Mouse (Mus musculus): ENCODE results near the gene Bphl. TPM values are rescaled to one million over a fixed set of nuclear protein-coding genes. Genes with fewer than 3 reads are reported as not detected.

Bphl gene
- 57.6 and 60.4 TPM in 2 replicates for polyA plus RNA-seq (2015; fragmentation: Nextera tagmentation; extraction: Ambion mirVana)

DNA sequence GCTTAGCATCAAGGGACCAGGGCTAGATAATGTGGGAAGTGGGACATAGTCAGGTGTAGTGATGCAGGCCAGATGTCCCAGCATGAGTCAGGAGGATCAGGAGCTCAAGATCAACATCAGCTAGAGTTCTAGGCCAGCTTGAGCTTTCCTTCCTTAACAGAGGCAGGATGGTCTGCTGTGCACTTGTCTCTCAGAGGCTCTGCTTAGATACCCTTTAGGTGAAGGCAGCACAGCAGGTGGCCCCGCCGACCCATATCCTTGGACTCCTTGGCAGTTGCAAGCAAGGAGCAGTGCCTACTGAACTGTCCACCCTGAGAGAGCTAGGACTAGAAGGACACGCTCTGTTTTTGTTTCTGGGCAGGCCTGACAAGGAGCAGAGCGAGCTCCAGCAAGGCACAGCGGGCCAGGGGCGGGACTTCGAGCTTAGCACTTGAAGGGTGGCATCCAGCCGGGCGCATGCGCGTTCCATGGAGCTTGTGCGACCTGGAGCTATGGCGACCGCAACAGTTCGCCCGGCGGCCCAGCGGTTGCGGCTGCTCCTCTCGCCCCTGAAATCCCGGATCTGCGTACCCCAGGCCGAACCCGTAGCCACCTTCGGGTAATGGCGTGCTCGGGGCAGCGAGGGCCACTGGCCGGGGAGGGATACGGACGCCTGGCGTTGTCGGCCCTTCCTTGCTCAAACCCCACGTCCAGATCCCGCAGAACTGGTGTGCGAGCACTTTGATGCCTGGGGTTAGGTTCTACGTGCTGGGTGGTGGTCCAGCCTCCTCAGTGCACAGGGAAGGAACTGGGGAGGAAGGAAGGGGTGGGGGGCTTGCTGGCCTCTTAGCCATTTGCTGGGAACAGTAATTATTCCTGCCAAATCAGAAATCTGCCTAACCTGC lies at the start of gene Bphl:
TSS of gene Bphl (plus strand) at position 426 of the 884 bp plus-strand sequence.
- Histone ChIP-seq H3K4me2 (replicated peaks) (peak within 1 kb of the TSS; percentile 68), H3K4me1 (replicated peaks) (peaks cover 8% of the 10 kb centered on the region; the same call in 1 of the 2 replicates), H3K9ac (peak within 1 kb of the TSS; percentile 92), H3K4me3 (replicated peaks) (peak within 1 kb of the TSS; percentile 83), H3K27me3 (replicated peaks) (no peaks in the 10 kb centered on the region), H3K9me3 (no peaks in the 10 kb centered on the region), H3K27ac (peak within 1 kb of the TSS; percentile 79), H3K36me3 (peaks cover 4% of the 10 kb centered on the region; the same call in 1 of the 2 replicates)
- WGBS = under 1% methylated on average over 37 of the region's 37 CpGs
- peak; percentile 92 for ATAC-seq

DNA sequence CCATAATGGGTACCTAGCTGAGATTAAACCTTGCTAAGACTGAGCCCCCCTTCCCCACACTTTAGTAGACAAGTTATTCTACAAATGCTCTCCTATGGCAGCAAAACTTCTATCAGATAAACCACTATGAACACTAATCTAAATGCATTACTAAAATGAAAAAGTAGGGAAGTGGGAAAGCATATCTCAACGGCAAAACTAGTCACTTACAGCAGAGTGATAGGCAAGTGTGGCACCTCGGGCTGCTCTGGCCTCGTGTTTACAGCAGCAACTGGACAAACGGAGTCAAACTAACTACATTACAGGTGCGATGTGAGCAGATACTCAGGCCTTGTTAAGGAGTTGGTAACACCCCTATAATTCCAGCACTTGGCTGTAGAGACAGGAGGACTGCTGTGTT lies 47.8 kb upstream of the Bphl start:
- no peak overlapping the region for H3K27ac ChIP-seq
- 77% methylated on average over 5 of the region's 5 CpGs for WGBS
- no peak for ATAC-seq
- H3K4me1 ChIP-seq (replicated peaks) = no peaks in the 10 kb centered on the region
- H3K4me2 ChIP-seq (replicated peaks) = no peak overlapping the region
- peaks cover 4% of the 10 kb centered on the region; the same call in 1 of the 2 replicates for H3K36me3 ChIP-seq
- H3K9me3 ChIP-seq = no peaks in the 10 kb centered on the region
- no peak overlapping the region for H3K9ac ChIP-seq
- no peaks in the 10 kb centered on the region for H3K27me3 ChIP-seq (replicated peaks)
- no peak overlapping the region for H3K4me3 ChIP-seq (replicated peaks)

DNA sequence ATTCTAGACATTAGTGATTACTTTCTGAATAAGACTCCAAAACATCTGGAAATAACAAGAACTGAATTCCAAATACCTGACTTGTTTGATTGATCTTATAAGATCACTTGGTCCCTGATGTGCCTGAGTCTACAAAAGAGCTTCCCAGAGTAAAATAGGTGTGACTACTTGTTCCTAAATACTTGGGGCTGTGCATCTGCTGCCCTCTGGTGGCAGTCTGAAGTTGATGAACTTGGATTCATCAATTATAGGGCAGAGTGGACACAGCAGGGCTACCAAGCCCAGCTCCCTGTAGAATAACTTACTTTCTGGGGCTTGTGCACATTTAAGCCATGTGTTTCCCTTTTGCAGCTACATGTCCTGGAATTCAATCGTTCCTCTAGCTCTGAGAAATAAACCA lies 42.2 kb upstream of the Bphl start:
- Histone ChIP-seq H3K9me3 (no peaks in the 10 kb centered on the region), H3K36me3 (no peaks in the 10 kb centered on the region), H3K9ac (no peak overlapping the region), H3K4me3 (replicated peaks) (no peak overlapping the region), H3K4me2 (replicated peaks) (no peak overlapping the region), H3K4me1 (replicated peaks) (no peaks in the 10 kb centered on the region), H3K27ac (no peak overlapping the region), H3K27me3 (replicated peaks) (no peaks in the 10 kb centered on the region)
- WGBS = 26% methylated on average over 1 of the region's 1 CpGs
- ATAC-seq = peak; percentile 56; the same call in 1 of the 2 replicates

DNA sequence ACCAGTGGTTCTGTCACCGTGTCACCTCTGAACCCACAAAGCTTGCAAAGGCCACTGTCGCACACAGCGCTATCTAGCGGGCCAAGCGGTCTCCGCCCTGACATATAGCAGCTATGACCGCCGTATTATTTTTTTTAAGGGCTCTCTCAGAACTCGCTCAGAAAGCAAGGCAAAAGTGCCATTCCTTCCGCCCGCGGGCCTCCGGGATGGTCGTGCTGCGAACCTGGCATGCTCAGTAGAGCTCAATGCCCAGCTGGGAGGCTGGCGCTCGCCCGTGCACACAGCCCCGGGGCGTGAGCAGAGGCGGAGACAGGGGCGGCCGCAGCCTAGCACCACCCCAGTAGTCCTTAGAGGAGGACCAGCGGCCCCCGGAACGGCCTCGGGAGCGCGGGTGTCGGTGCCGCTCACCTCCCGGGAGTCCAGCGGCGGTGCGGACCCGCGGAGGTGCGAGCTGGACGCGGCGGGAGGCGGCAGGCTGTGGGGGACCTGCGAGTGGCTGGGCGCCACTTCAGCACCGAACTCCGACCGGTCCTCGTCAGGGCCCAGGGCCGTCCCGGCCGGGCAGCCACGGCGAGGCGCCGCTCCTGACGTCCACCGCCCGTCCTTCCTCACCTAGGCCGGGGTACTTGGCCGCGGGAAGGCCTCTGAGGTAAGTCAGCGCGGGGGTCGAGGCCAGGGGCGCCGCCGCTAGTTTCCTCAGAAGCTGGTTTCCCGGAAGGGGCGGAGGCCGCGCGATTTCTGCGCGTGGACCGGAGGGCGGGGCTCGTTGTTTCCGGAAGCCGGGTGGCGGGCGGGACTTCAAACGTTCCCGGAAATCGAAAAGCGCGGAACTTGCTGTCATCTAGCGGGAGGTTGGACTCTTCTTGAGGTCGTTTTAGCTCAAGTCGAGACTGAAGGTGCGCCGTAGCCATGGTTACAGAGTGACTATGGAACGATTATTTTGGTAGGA lies 35.1 kb upstream of the Bphl start, which contains the start of the genes Ripk1 and Serpinb6a:
TSS of gene Ripk1 (plus strand) at position 306 of the 949 bp plus-strand sequence.
TSS of gene Serpinb6a (minus strand) at position 737 of the 949 bp plus-strand sequence.
- ATAC-seq = peak; percentile 99
- under 1% methylated on average over 92 of the region's 92 CpGs for WGBS

DNA sequence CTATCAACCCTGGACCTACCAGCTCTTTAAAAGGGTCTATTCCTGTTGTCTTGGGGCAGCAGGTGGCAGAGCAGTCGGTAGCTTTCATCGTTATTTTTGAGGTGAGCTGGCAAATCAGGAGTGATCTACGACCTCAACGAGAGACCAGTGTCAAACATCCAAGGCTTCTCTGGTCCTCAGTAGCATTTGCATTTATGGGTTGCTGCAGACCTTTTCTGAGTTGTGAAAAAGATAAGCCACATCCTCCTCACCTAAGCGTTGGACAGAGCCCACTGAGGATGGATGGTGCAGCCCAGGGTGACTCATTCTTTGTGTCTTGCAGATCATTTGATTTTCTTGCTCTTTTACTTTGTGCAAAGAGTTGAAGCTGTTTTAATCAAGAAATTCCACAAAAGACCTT lies 34.3 kb upstream of the Bphl start:
- Histone ChIP-seq H3K4me1 (replicated peaks) (no peaks in the 10 kb centered on the region; the same call in 1 of the 2 replicates), H3K27me3 (replicated peaks) (no peaks in the 10 kb centered on the region), H3K4me2 (replicated peaks) (peak overlapping the region; percentile 76), H3K9ac (peak overlapping the region; percentile 67), H3K4me3 (replicated peaks) (peak overlapping the region; percentile 83), H3K36me3 (no peaks in the 10 kb centered on the region), H3K27ac (no peak overlapping the region), H3K9me3 (no peaks in the 10 kb centered on the region)
- ATAC-seq = no peak
- 3% methylated on average over 5 of the region's 5 CpGs for WGBS

More for the DNA sequence above, 35.1 kb upstream of the Bphl start, which contains the start of the genes Ripk1 and Serpinb6a:
- Histone ChIP-seq H3K36me3 (no peaks in the 10 kb centered on the region), H3K4me1 (replicated peaks) (no peaks in the 10 kb centered on the region; the same call in 1 of the 2 replicates), H3K27ac (peak within 1 kb of the TSS; percentile 86), H3K27me3 (replicated peaks) (no peaks in the 10 kb centered on the region), H3K9ac (peak within 1 kb of the TSS; percentile 67), H3K4me3 (replicated peaks) (peak within 1 kb of the TSS; percentile 83), H3K4me2 (replicated peaks) (peak within 1 kb of the TSS; percentile 76), H3K9me3 (no peaks in the 10 kb centered on the region)

DNA sequence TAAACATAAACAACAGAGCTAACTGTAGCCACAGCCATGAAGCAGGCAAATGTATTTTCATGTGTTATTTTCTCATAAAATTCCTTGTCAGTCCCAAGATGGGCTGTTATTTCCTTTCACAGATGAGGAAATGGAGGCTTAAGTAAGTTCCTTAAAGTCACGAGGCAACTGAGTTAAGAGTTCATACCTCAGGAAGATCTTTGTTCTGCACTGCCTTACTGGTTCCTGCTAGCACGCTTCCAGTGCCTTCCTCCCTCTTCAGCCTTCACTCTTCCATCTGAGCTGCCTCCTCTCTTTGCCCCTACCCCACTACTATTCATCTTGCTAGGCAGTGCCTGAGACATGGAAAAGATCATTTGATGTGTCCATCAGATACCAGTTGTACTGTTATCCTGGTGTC lies 30.2 kb upstream of the Bphl start:
- 64% methylated on average over 2 of the region's 2 CpGs for WGBS
- ATAC-seq = no peak

DNA sequence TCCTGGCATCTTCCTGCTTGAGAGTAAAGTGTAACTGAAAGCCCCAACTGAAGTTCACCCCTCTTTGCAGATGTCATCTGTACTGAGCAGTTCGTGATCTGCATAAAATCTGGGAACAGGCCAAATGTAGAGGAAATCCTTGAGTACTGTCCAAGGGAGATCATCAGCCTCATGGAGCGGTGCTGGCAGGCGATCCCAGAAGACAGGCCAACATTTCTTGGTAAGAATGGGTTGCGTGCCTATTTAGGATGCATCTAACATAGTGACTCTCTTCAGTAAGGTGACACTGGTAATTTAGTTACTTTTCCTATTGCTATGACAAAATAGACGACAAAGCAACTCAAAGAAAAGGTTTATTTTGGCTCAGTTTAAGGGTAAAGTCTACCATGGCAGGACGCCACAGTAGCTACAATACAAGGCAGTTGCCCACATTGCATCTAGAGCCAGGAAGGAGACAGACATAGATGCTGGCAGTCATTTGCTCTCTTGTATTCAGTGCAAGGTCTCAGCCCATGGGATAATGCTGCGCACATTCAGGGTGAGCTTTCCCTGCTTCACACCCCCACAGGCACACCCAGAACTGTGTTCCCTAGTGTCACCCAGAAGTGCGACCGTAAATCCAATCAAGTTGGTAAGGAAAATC lies 20.3 kb upstream of the Bphl start:
- WGBS = 95% methylated on average over 9 of the region's 9 CpGs
- ATAC-seq = no peak
- no peaks in the 10 kb centered on the region for H3K4me1 ChIP-seq (replicated peaks)
- H3K27ac ChIP-seq = no peak overlapping the region
- no peaks in the 10 kb centered on the region for H3K9me3 ChIP-seq
- H3K9ac ChIP-seq = no peak overlapping the region
- H3K27me3 ChIP-seq (replicated peaks) = no peaks in the 10 kb centered on the region
- peaks cover 23% of the 10 kb centered on the region for H3K36me3 ChIP-seq
- H3K4me3 ChIP-seq (replicated peaks) = no peak overlapping the region
- no peak overlapping the region for H3K4me2 ChIP-seq (replicated peaks)

More for the DNA sequence above, 30.2 kb upstream of the Bphl start:
- peaks cover 4% of the 10 kb centered on the region; the same call in 1 of the 2 replicates for H3K36me3 ChIP-seq
- H3K4me3 ChIP-seq (replicated peaks) = no peak overlapping the region
- no peaks in the 10 kb centered on the region for H3K9me3 ChIP-seq
- no peak overlapping the region for H3K27ac ChIP-seq
- H3K4me2 ChIP-seq (replicated peaks) = no peak overlapping the region
- H3K4me1 ChIP-seq (replicated peaks) = no peaks in the 10 kb centered on the region; the same call in 1 of the 2 replicates
- no peak overlapping the region for H3K9ac ChIP-seq
- no peaks in the 10 kb centered on the region for H3K27me3 ChIP-seq (replicated peaks)

DNA sequence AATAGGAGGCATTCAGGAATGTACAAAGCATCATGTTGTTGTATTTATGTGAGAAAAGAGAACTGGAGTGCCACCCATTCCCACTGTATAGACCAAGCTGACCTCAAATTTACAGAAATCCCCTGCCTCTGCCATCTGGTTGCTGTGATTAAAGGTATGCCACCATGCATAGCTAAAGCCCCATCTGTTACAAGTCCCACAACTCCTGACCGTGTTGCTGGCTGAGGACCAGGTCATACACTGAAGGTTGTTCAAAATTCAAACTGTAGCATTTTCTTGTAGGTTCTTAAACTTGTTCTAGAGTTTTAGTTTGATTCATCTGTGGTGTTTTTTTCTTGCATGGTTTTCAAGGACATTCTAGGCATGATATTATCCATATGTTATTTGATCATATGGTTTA lies 18.9 kb upstream of the Bphl start:
- Histone ChIP-seq H3K27ac (no peak overlapping the region), H3K9me3 (no peaks in the 10 kb centered on the region), H3K4me3 (replicated peaks) (no peak overlapping the region), H3K4me1 (replicated peaks) (no peaks in the 10 kb centered on the region), H3K36me3 (peaks cover 19% of the 10 kb centered on the region), H3K9ac (no peak overlapping the region), H3K4me2 (replicated peaks) (no peak overlapping the region), H3K27me3 (replicated peaks) (no peaks in the 10 kb centered on the region)
- 89% methylated on average over 1 of the region's 1 CpGs for WGBS
- no peak for ATAC-seq

DNA sequence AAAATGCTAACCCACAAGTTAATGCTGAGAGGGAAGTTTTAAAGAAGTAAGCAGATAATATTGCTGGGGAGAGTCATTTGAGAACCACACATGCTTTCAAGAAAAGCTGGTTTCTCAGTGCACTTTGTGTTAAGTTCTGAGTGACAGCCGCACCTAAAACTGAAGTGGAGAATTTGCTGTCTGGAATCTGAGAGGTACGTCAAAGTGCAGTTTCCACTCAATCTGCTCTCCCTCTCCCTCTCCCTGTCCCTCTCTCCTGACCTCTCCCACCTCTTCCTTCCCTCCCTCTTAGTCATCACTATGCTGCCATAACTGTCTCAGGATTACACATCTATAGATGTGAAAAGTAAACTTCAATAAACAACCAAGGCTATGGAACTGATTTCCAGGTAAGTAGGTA lies 15.4 kb upstream of the Bphl start:
- H3K36me3 ChIP-seq = peaks cover 19% of the 10 kb centered on the region
- ATAC-seq = no peak
- no peak overlapping the region for H3K4me2 ChIP-seq (replicated peaks)
- no peak overlapping the region for H3K27ac ChIP-seq
- H3K4me1 ChIP-seq (replicated peaks) = no peaks in the 10 kb centered on the region
- WGBS = 76% methylated on average over 2 of the region's 2 CpGs
- H3K9me3 ChIP-seq = no peaks in the 10 kb centered on the region
- H3K9ac ChIP-seq = no peak overlapping the region
- no peak overlapping the region for H3K4me3 ChIP-seq (replicated peaks)
- no peaks in the 10 kb centered on the region for H3K27me3 ChIP-seq (replicated peaks)

DNA sequence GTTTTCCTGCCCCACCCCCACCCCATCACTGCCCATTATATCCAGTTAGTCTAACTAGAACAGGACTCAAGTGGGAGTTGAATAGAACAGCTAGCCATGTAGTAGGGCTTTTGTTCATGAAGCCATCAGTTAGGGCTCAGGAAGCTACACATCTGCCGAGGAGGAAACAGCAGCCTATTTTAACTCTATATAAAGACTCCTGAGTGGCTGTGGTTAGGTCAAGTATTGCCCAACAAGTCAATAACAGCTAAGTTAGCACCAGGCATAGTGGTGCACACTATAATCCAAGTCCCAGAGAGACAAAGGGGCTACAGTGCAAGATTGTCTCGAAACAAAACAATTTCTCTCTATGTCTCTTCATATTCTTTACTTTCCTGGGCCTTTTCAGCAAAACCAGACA lies 5.4 kb upstream of the Bphl start:
- peaks cover 20% of the 10 kb centered on the region for H3K36me3 ChIP-seq
- no peak overlapping the region for H3K9ac ChIP-seq
- no peaks in the 10 kb centered on the region for H3K9me3 ChIP-seq
- no peaks in the 10 kb centered on the region for H3K27me3 ChIP-seq (replicated peaks)
- WGBS = 76% methylated on average over 2 of the region's 2 CpGs
- no peak for ATAC-seq
- peaks cover 1% of the 10 kb centered on the region; the same call in 1 of the 2 replicates for H3K4me1 ChIP-seq (replicated peaks)
- H3K4me2 ChIP-seq (replicated peaks) = no peak overlapping the region
- no peak overlapping the region for H3K27ac ChIP-seq
- no peak overlapping the region for H3K4me3 ChIP-seq (replicated peaks)

DNA sequence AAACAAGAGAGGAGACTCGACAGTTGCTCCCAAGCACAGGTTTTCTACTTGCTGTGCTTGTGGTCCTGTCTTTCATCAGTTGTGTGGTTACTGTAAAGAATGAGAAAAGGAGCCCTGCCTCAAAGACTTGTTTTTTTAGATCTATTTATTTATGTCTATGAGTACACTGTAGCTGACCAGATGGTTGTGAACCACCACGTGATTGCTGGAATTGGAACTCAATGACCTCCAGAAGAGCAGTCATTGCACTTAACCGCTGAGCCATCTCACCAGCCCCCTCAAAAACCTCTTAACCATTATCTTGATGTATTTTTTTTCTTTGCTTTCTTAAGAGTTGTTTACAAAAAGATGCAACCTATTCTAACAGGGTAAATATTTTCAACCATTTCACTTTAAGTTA lies 2.0 kb upstream of the Bphl start:
- no peak overlapping the region for H3K4me3 ChIP-seq (replicated peaks)
- H3K27me3 ChIP-seq (replicated peaks) = no peaks in the 10 kb centered on the region
- peaks cover 5% of the 10 kb centered on the region; the same call in 1 of the 2 replicates for H3K4me1 ChIP-seq (replicated peaks)
- H3K36me3 ChIP-seq = peaks cover 12% of the 10 kb centered on the region; the same call in 1 of the 2 replicates
- no peak overlapping the region for H3K27ac ChIP-seq
- ATAC-seq = no peak
- 74% methylated on average over 3 of the region's 3 CpGs for WGBS
- H3K9me3 ChIP-seq = no peaks in the 10 kb centered on the region
- no peak overlapping the region for H3K9ac ChIP-seq
- no peak overlapping the region for H3K4me2 ChIP-seq (replicated peaks)

Data from intestine, embryonic 15.5 days (tissue).